Mouse (Mus musculus) spleen, adult 2 months (tissue): ENCODE results near the gene Map7. TPM values are rescaled to one million over a fixed set of nuclear protein-coding genes. Genes with fewer than 3 reads are reported as not detected.
A peak's percentile ranks its signal among the peaks of the same experiment; 100 is the strongest.

ENCODE experiments used
- DNase-seq, 2 experiments: peaks; one replicate each; pipeline versions ENCODE4 v3.0.0 to v3.0.0-alpha.2; 2012 to 2021; ENCODE audit warnings: low spot score in 2 of 2, low read depth in 1 of 2
- H3K27ac ChIP-seq: fragments of 200-500 bp; 2 replicates; pipeline ENCODE4 v1.5.1; 2012; ENCODE audit warnings: low read length, inconsistent platforms; ENCODE audit not compliant: insufficient read depth
- H3K27me3 ChIP-seq: fragments of 200-500 bp; 2 replicates; pipeline ENCODE4 v1.6.1; 2012; ENCODE audit warnings: mild to moderate bottlenecking, moderate library complexity, low read length, inconsistent platforms; ENCODE audit not compliant: control insufficient read depth, insufficient read depth
- H3K36me3 ChIP-seq: fragments of 200-500 bp; 2 replicates; pipeline ENCODE4 v1.6.1; 2012; ENCODE audit warnings: mild to moderate bottlenecking, low read length, inconsistent platforms; ENCODE audit not compliant: control insufficient read depth, insufficient read depth
- H3K4me1 ChIP-seq: fragments of 200-500 bp; 2 replicates; pipeline ENCODE4 v1.6.1; 2011; ENCODE audit warnings: inconsistent platforms; ENCODE audit not compliant: control insufficient read depth, insufficient read depth, insufficient read length
- H3K4me3 ChIP-seq: fragments of 200-500 bp; 2 replicates; pipeline ENCODE4 v1.5.1; 2011; ENCODE audit warnings: mild to moderate bottlenecking, inconsistent platforms; ENCODE audit not compliant: insufficient read depth, insufficient read length; ENCODE audit errors: extremely low read depth
- CTCF ChIP-seq: fragments of 200-500 bp; IDR thresholded peaks from 2 replicates; pipeline ENCODE4 v1.5.1; 2011; ENCODE audit warnings: mild to moderate bottlenecking, inconsistent platforms; ENCODE audit not compliant: insufficient read depth, insufficient read length, insufficient replicate concordance; ENCODE audit errors: extremely low read depth
- POLR2A ChIP-seq: fragments of 200-500 bp; IDR thresholded peaks from 2 replicates; pipeline ENCODE4 v1.6.1; 2011; ENCODE audit warnings: low read depth, low read length, inconsistent platforms
- WGBS: fragments of 180-500 bp; shearing (Covaris S2); methylation state at CpG from one replicate; pipeline ENCODE4 v1.1.7; 2018; 5-methylcytosine and 5-hydroxymethylcytosine counted together
- polyA plus RNA-seq: library from polyadenylated mRNA; depleted of rRNA; stranded (reverse); fragments of >200 nt; gene quantifications from 2 replicates; pipeline ENCODE4 v1.2.3, GENCODE M21; 2012; rRNA removed

The Map7 gene
- 1.3 and 1.8 TPM in 2 replicates for polyA plus RNA-seq

GRCm38 (mm10) chr10:20148130-20148772 is at the start of gene Map7:
Map7 (plus strand) TSS chr10:20148471.
- Histone ChIP-seq H3K36me3 (peaks cover 1% of the 10 kb centered on the region; the same call in 1 of the 2 replicates), H3K27me3 (peaks cover 19% of the 10 kb centered on the region), H3K27ac (no peak within 1 kb of the TSS), H3K4me3 (peak within 1 kb of the TSS; percentile 48), H3K4me1 (no peaks in the 10 kb centered on the region; the same call in none of the 2 replicates)
- 7% methylated on average over 51 of the region's 51 CpGs for WGBS
- TF ChIP-seq CTCF (no peak), POLR2A (no peak)
- DNase-seq = no peak

DNA sequence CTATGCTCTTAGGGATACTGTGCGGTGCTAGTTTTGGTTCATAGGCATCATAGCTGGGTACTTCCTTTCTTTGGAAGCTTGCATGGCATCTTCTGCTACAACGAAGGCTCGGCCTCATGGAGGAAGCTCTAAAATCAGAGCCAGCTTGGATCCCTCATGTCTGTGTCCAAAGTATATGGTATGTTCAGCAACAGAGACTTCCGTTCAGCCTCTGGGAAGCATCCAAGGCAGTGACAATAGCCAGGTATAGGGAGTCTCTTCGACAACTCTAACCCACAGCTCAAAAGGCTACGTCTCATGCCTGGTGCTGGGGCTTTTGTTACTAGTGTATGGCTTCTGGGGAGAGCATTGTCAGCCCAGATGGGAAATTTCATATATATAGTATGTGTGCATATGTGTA is 46.8 kb upstream of the Map7 start:
- Histone ChIP-seq H3K27ac (no peak overlapping the region), H3K4me1 (peaks cover 7% of the 10 kb centered on the region; the same call in 1 of the 2 replicates), H3K36me3 (peaks cover 22% of the 10 kb centered on the region), H3K4me3 (no peak overlapping the region), H3K27me3 (no peaks in the 10 kb centered on the region)
- TF ChIP-seq POLR2A (no peak), CTCF (no peak)
- WGBS = 90% methylated on average over 6 of the region's 6 CpGs
- DNase-seq = no peak

DNA sequence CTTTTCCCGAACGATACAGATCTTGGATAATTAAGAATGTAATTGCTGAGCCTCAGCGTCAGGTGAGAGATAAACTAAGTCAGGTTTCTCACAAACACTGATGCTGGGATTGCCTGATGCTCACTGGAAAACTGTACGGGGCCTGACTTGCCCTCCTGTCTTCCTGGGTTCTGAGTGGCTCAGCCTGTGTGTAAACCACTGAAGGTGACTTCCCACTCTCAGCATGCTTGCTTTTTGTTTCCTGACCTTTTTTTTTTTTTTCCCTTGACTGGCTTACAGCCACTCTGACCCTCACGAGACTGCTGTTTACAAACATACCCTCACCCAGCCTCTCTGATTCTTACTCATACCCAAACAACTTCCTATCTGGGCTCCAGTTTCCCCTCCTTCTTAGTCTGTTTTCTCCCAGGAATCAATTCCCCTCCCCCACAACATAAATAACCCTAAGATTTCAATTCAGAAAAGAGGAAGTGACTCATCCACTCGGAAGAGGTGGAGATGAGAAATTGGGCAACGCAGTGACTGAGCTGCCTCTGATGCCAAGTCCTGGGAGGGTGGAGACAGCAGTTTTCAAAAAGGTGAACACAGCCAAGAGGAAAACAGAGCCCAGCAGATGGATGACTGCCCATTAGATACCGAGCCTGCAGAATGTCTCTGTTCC is 43.9 kb upstream of the Map7 start:
- peaks cover 32% of the 10 kb centered on the region for H3K36me3 ChIP-seq
- H3K4me1 ChIP-seq = peaks cover 7% of the 10 kb centered on the region; the same call in 1 of the 2 replicates
- no peak overlapping the region for H3K4me3 ChIP-seq
- TF ChIP-seq CTCF (no peak), POLR2A (no peak)
- peak overlapping the region; percentile 37 for H3K27ac ChIP-seq
- 33% methylated on average over 8 of the region's 8 CpGs for WGBS
- no peaks in the 10 kb centered on the region for H3K27me3 ChIP-seq
- peak in 1 of 2 experiments; percentile 14 for DNase-seq

- H3K4me3 ChIP-seq = no peak overlapping the region
- DNase-seq = no peak
- WGBS = 89% methylated on average over 4 of the region's 4 CpGs
- TF ChIP-seq CTCF = no peak
- TF ChIP-seq POLR2A = no peak
- H3K27ac ChIP-seq = no peak overlapping the region
- H3K27me3 ChIP-seq = no peaks in the 10 kb centered on the region
- H3K4me1 ChIP-seq = peaks cover 7% of the 10 kb centered on the region; the same call in 1 of the 2 replicates
- peaks cover 25% of the 10 kb centered on the region for H3K36me3 ChIP-seq
Measured at GRCm38 (mm10) chr10:20105575-20105974, 42.7 kb upstream of the Map7 start.

DNA sequence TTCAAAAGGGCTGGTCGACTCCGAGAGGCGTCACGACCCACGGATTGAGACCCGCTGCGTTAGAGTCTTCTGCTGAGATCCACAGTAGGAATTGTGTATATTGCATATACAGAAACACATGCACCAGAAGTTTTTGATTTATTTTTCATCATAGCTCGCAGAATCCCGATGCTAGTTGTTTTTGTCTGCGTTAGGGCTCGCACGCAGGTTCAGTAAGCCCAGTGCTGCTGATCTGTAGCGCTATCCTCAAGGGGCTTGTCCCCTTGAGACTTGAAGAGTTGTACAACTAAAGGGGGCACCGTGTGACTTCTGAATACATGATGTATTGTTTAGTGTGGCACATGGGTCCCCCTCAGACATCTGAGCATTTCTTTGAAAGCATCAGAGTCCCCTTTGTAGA is 41.2 kb upstream of the Map7 start:
- DNase-seq = no peak
- no peak for TF ChIP-seq POLR2A
- no peak for TF ChIP-seq CTCF
- 93% methylated on average over 14 of the region's 14 CpGs for WGBS
- H3K4me1 ChIP-seq = peaks cover 7% of the 10 kb centered on the region; the same call in 1 of the 2 replicates
- no peak overlapping the region for H3K27ac ChIP-seq
- H3K36me3 ChIP-seq = peaks cover 21% of the 10 kb centered on the region
- no peak overlapping the region for H3K4me3 ChIP-seq
- no peaks in the 10 kb centered on the region for H3K27me3 ChIP-seq

DNA sequence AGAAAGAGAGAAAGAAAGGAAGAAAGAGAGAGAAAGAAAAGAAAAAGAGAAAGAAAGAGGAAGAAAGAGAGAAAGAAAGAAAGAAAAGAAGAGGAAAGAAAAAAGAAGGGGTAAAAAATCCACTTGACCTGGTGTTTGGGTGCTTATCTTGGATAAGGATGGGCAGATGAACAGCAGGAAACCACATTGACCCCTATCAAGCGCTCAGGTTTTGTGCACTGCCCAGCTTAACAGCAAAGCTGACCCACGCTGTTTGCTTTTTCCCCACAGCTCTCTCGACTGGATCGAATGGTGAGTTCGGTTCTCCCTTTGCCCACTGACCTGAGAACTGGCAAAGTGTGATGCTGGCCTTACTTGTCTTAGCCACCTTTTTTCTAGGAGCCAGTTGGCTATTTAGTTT is 36.8 kb upstream of the Map7 start:
- TF ChIP-seq CTCF = no peak
- no peak for TF ChIP-seq POLR2A
- peaks cover 19% of the 10 kb centered on the region for H3K36me3 ChIP-seq
- H3K27me3 ChIP-seq = no peaks in the 10 kb centered on the region
- H3K27ac ChIP-seq = no peak overlapping the region
- H3K4me3 ChIP-seq = no peak overlapping the region
- WGBS = 73% methylated on average over 5 of the region's 5 CpGs
- DNase-seq = no peak
- no peaks in the 10 kb centered on the region for H3K4me1 ChIP-seq
